Mouse (Mus musculus): ENCODE results near the gene Skida1. TPM values are rescaled to one million over a fixed set of nuclear protein-coding genes. Genes with fewer than 3 reads are reported as not detected.

Gene Skida1
- polyA plus RNA-seq, 1 experiment from 2014 or later, result 8.5 TPM

DNA sequence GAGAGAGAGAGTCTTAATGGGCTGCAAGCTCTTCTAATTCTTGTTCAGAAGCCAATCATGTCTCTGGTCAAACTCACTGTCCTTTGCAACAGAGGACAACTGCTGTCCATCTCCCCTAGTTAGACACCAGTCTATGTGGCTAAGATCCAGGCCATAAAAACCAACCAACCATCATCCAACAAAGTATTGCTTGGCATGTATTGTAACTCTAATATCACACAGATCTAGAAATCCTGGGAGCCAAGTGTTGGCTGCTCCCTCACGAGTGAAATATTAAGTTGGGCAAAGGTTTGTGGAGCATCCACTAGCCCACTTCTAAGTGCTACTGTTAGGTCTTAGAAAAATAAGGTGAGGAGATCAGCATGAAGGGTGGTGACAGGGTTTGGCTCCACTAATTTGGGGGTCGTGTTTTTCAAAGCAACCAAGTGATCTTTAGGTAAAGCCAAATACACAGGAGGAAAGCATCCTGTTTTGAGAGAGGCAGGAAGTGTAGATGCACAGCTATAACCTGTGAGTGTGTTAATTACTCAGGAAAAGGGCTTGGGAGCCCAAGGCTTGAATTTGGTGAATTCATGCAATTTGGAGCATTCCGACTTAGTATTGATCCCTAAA is 10.6 kb downstream of the Skida1 start:
- peak; percentile 3 for DNase-seq
- no peak overlapping the region for H3K9ac ChIP-seq
- WGBS, result 65% methylated on average over 3 of the region's 3 CpGs

GRCm38 (mm10) chr2:18037491-18037890 is 11.4 kb downstream of the Skida1 start, which contains the start of gene A930004D18Rik:
TSS of gene A930004D18Rik (minus strand) at chr2:18037737.
- no peak within 1 kb of the TSS for H3K27ac ChIP-seq (ENCODE audit: low read depth)
- H3K36me3 ChIP-seq (ENCODE audit: insufficient read depth), result no peaks in the 10 kb centered on the region
- H3K27me3 ChIP-seq (ENCODE audit: insufficient read depth, low read length), result no peaks in the 10 kb centered on the region
- no peak within 1 kb of the TSS for H3K9ac ChIP-seq
- H3K4me3 ChIP-seq (ENCODE audit: low read depth, low read length), result no peak within 1 kb of the TSS
- TF ChIP-seq CTCF (IDR thresholded peaks at IDR 0.05; ENCODE audit: low read depth), result no peak
- 60% methylated on average over 2 of the region's 2 CpGs for WGBS
- DNase-seq (peak; percentile 3), ATAC-seq (ENCODE audit: insufficient read depth) (no peak)
- H3K4me1 ChIP-seq (ENCODE audit: insufficient read depth), result peaks cover 25% of the 10 kb centered on the region
- no peaks in the 10 kb centered on the region for H3K9me3 ChIP-seq (ENCODE audit: low read depth, low read length)
- no peak within 1 kb of the TSS for H3K4me2 ChIP-seq

More for the DNA sequence above, 10.6 kb downstream of the Skida1 start:
- no peaks in the 10 kb centered on the region for H3K27me3 ChIP-seq (ENCODE audit: insufficient read depth, low read length)
- no peak overlapping the region for H3K4me3 ChIP-seq (ENCODE audit: low read depth, low read length)
- no peak overlapping the region for H3K4me2 ChIP-seq
- no peak for ATAC-seq (ENCODE audit: insufficient read depth)
- no peak for TF ChIP-seq CTCF (IDR thresholded peaks at IDR 0.05; ENCODE audit: low read depth)
- H3K9me3 ChIP-seq (ENCODE audit: low read depth, low read length), result no peaks in the 10 kb centered on the region
- H3K4me1 ChIP-seq (ENCODE audit: insufficient read depth), result peaks cover 26% of the 10 kb centered on the region
- no peak overlapping the region for H3K27ac ChIP-seq (ENCODE audit: low read depth)
- H3K36me3 ChIP-seq (ENCODE audit: insufficient read depth), result no peaks in the 10 kb centered on the region

DNA sequence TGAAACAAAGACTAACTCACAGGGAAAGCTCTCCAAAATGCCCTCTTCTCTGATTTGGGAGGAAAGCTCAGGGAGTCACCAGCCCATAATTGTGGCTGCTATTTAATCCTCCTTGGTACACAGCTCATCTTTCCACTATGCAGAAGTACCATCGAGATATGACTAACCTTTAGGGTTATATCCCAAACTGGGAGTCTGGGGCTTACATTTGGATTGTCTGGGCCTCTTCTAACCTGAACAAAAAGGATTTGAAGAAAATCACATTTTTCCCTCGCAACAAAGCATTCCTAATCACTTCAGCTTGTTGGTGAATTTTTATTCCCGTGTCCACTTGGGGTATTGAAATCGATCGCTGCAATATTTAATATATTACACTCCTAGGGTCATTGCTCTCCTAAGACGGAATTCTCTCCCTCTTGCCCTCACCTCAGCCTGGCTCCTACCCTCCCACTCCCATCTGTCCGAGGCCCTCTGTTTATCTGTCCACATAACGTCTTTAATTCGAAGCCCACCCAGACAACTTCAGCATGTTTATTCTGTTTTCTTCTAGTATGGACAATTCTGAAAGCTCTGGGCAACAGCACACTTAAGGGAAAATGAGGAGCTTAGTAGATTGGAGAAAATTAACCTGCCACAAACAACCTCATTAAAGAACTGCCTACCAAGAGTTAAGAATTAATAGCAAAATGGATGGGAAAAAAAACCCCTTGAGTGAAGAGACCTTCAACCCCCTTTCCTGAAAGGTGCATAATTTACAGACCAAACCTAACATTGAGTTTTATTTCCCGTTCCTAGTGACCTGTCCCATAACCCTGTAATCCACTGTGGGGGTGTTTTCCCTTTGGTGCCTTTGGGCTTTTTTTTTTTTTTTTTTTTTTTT is 14.2 kb downstream of the Skida1 start:
- H3K27ac ChIP-seq (ENCODE audit: low read depth), result no peak overlapping the region
- H3K4me1 ChIP-seq (ENCODE audit: insufficient read depth), result peaks cover 16% of the 10 kb centered on the region
- H3K27me3 ChIP-seq (ENCODE audit: insufficient read depth, low read length), result no peaks in the 10 kb centered on the region
- H3K4me2 ChIP-seq, result no peak overlapping the region
- no peak for ATAC-seq (ENCODE audit: insufficient read depth)
- TF ChIP-seq CTCF (IDR thresholded peaks at IDR 0.05; ENCODE audit: low read depth), result no peak
- H3K9ac ChIP-seq, result no peak overlapping the region
- H3K4me3 ChIP-seq (ENCODE audit: low read depth, low read length), result no peak overlapping the region
- 72% methylated on average over 10 of the region's 10 CpGs for WGBS
- no peak for DNase-seq
- no peaks in the 10 kb centered on the region for H3K9me3 ChIP-seq (ENCODE audit: low read depth, low read length)
- H3K36me3 ChIP-seq (ENCODE audit: insufficient read depth), result no peaks in the 10 kb centered on the region

DNA sequence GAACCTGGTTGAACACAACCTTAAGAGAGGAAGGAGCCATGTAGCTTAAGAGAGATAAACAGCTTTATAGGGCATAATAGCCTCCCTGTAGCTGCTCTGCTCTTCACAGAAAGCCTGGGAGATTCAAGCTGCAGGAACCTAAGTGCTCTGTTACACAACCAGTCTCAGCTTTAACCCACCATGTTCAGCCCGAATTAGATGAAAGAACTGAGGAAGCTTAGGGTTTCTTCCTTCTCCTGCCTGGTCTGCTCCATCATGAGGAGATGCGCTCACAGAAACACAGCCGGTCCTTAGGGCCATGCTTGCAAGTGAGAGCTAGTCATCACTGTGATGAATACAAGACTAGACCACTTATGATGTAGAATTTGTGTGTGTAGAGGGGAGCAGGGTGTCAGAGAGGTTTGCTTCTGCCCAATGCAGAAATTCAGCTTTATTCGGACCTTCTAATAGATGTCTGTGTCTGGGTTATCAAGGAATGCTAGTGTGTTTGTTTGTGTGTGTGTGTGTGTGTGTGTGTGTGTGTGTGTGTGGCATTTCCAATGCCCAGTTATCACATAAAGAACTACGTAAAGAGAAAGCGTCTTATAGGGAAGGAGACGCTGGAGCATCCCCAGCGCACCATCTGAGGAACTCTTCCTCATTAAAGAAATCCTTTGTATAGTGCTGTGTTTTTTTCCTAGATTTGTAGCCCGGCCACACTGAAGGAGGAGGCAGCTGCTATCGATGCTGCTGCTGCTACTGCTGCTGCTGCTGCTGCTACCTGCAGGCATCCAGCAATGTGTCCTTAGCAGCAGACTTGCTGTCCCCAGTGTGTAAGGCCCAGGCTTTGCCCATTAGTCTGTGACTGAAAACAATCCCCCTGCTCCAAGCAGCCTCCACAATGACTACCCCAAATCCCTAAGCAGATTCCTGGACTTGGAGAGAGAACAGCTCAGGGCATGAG is 15.4 kb downstream of the Skida1 start:
- Histone ChIP-seq H3K9ac (no peak overlapping the region), H3K36me3 (ENCODE audit: insufficient read depth) (no peaks in the 10 kb centered on the region), H3K27me3 (ENCODE audit: insufficient read depth, low read length) (no peaks in the 10 kb centered on the region), H3K27ac (ENCODE audit: low read depth) (no peak overlapping the region), H3K4me1 (ENCODE audit: insufficient read depth) (peaks cover 14% of the 10 kb centered on the region; the same call in 1 of the 2 replicates), H3K4me3 (ENCODE audit: low read depth, low read length) (no peak overlapping the region), H3K4me2 (no peak overlapping the region), H3K9me3 (ENCODE audit: low read depth, low read length) (no peaks in the 10 kb centered on the region)
- no peak for ATAC-seq (ENCODE audit: insufficient read depth)
- peak; percentile 1 for DNase-seq
- WGBS, result 70% methylated on average over 10 of the region's 10 CpGs
- no peak for TF ChIP-seq CTCF (IDR thresholded peaks at IDR 0.05; ENCODE audit: low read depth)

GRCm38 (mm10) chr2:18032538-18032895 is 16.3 kb downstream of the Skida1 start:
- H3K4me1 ChIP-seq (ENCODE audit: insufficient read depth), result peaks cover 14% of the 10 kb centered on the region; the same call in 1 of the 2 replicates
- H3K36me3 ChIP-seq (ENCODE audit: insufficient read depth), result no peaks in the 10 kb centered on the region
- TF ChIP-seq CTCF (IDR thresholded peaks at IDR 0.05; ENCODE audit: low read depth), result no peak
- no peaks in the 10 kb centered on the region for H3K9me3 ChIP-seq (ENCODE audit: low read depth, low read length)
- no peak overlapping the region for H3K4me3 ChIP-seq (ENCODE audit: low read depth, low read length)
- H3K4me2 ChIP-seq, result peak overlapping the region; percentile 97
- ATAC-seq (ENCODE audit: insufficient read depth), result no peak
- H3K27me3 ChIP-seq (ENCODE audit: insufficient read depth, low read length), result no peaks in the 10 kb centered on the region
- WGBS, result 71% methylated on average over 5 of the region's 5 CpGs
- no peak overlapping the region for H3K9ac ChIP-seq
- H3K27ac ChIP-seq (ENCODE audit: low read depth), result no peak overlapping the region
- peak; percentile 39 for DNase-seq

DNA sequence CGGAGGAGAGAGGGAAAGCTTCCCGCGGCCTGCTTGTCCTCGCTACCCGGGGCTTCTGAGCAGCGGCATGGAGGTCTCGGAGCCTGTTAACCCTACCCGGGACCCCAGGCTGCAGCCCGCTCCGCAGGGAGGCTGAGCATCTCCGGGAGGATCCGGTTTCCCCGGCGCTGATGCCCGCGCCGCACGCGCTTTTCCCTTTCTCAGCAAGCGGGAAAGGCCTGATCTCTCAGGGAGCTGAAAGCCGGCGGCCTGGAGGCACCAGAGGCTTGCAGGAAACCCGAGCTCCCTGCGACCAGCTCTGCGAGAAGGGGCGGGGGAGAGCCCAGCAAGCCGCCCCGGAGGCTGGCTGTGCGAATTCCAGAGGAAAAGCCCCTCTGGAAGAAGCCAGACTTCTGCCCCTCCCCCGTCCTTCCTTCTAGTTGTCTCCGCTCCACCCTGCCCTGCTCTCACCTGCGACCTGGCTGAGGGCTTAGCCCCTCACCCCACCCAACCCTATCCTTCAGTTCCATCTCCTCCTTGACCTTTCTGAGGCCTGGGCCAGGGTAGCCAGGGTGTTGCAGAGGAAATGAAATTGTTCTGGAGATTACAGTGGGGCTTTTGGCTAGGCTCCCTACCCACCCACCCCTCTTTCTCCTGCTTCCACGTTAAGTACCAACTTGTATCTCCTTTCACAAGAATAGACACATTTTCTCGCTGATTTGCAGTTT is 16.9 kb downstream of the Skida1 start:
- DNase-seq (peak; percentile 86), ATAC-seq (ENCODE audit: insufficient read depth) (no peak)
- Histone ChIP-seq H3K4me1 (ENCODE audit: insufficient read depth) (peaks cover 14% of the 10 kb centered on the region; the same call in 1 of the 2 replicates), H3K27me3 (ENCODE audit: insufficient read depth, low read length) (no peaks in the 10 kb centered on the region), H3K9me3 (ENCODE audit: low read depth, low read length) (no peaks in the 10 kb centered on the region), H3K4me3 (ENCODE audit: low read depth, low read length) (peak overlapping the region; percentile 43), H3K36me3 (ENCODE audit: insufficient read depth) (no peaks in the 10 kb centered on the region), H3K4me2 (peak overlapping the region; percentile 97), H3K9ac (peak overlapping the region; percentile 80), H3K27ac (ENCODE audit: low read depth) (peak overlapping the region; percentile 60)
- TF ChIP-seq CTCF (IDR thresholded peaks at IDR 0.05; ENCODE audit: low read depth), result no peak
- 3% methylated on average over 34 of the region's 34 CpGs for WGBS

Measured in lung, embryonic 14.5 days (tissue).